Mouse (Mus musculus) urinary bladder, adult 2 months (tissue): ENCODE measurements around the gene Gm49394. TPM values are rescaled to one million over a fixed set of nuclear protein-coding genes. Genes with fewer than 3 reads are reported as not detected.

ENCODE experiments used
- DNase-seq: peaks from one replicate; pipeline ENCODE4 v3.0.0; 2022; ENCODE audit warnings: low spot score
- polyA plus RNA-seq: library from polyadenylated mRNA; depleted of rRNA; stranded (reverse); fragments of >200 nt; gene quantifications from 2 replicates; pipeline ENCODE4 v1.2.3, GENCODE M21; 2012; rRNA removed

The Gm49394 gene
- polyA plus RNA-seq, result not detected in 2 replicates

GRCm38 (mm10) chr7:142669751-142670625 is at the start of gene Gm49394:
Gm49394 (minus strand) TSS chr7:142669942.
- no peak for DNase-seq

GRCm38 (mm10) chr7:142714783-142715498 is 45.2 kb upstream of the Gm49394 start:
- no peak for DNase-seq

GRCm38 (mm10) chr7:142706873-142707272 is 37.1 kb upstream of the Gm49394 start:
- no peak for DNase-seq

GRCm38 (mm10) chr7:142699334-142699860 is 29.7 kb upstream of the Gm49394 start:
- no peak for DNase-seq

GRCm38 (mm10) chr7:142678611-142679010 is 8.9 kb upstream of the Gm49394 start:
- no peak for DNase-seq

- DNase-seq, result no peak
Observed at GRCm38 (mm10) chr7:142675644-142676043, 5.9 kb upstream of the Gm49394 start.

- DNase-seq, result no peak
Observed at GRCm38 (mm10) chr7:142675141-142675540, 5.4 kb upstream of the Gm49394 start.

- DNase-seq, result no peak
Observed at GRCm38 (mm10) chr7:142672120-142672519, 2.4 kb upstream of the Gm49394 start.

- no peak for DNase-seq
Observed at GRCm38 (mm10) chr7:142671067-142671466, 1.3 kb upstream of the Gm49394 start.

- DNase-seq, result no peak
Observed at GRCm38 (mm10) chr7:142668328-142668727, 1.4 kb downstream of the Gm49394 start.

- no peak for DNase-seq
Observed at GRCm38 (mm10) chr7:142667521-142667920, 2.2 kb downstream of the Gm49394 start.

GRCm38 (mm10) chr7:142666659-142667058 is 3.1 kb downstream of the Gm49394 start, which contains the start of gene Igf2:
Igf2 (minus strand) TSS chr7:142666816.
- DNase-seq, result no peak

- no peak for DNase-seq
Observed at GRCm38 (mm10) chr7:142666109-142666508, 3.6 kb downstream of the Gm49394 start.

GRCm38 (mm10) chr7:142665364-142665763 is 4.4 kb downstream of the Gm49394 start:
- no peak for DNase-seq

GRCm38 (mm10) chr7:142664465-142665029 is 5.2 kb downstream of the Gm49394 start:
- DNase-seq, result no peak

GRCm38 (mm10) chr7:142663931-142664421 is 5.8 kb downstream of the Gm49394 start:
- no peak for DNase-seq

- no peak for DNase-seq
Observed at GRCm38 (mm10) chr7:142663151-142663550, 6.6 kb downstream of the Gm49394 start.

GRCm38 (mm10) chr7:142661811-142662210 is 7.9 kb downstream of the Gm49394 start:
- no peak for DNase-seq

GRCm38 (mm10) chr7:142661046-142661445 is 8.7 kb downstream of the Gm49394 start:
- DNase-seq, result no peak

GRCm38 (mm10) chr7:142660651-142660945 is 9.1 kb downstream of the Gm49394 start:
- DNase-seq, result no peak

- DNase-seq, result no peak
Observed at GRCm38 (mm10) chr7:142659767-142660650, 9.7 kb downstream of the Gm49394 start.
